In the genomic region with DNA sequence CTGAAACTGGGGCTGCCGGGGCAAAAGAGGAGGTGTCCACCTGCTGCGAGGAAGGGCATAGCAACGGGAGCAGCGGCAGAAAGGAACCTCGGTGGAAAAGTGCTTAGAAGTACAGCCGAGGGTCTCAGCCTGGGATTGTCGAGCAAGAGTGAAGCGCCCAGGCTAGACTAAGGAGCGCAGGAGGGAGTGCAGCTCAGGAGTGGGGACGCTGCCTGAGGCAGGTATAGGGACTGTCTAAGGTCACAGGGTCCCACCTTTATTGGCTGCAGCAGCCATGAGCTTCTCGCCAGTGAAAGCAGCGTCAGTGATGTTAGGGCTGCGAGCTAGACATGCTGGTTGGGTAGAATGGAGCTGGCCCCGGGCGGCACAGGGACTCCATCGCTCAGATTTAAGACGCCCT, we compare ENCODE assay signal across 9 mouse cellular contexts. TPM values are rescaled to one million over a fixed set of nuclear protein-coding genes. Genes with fewer than 3 reads are reported as not detected.
DNase-seq lines count a peak whose midpoint lies in the region; ATAC-seq and TF ChIP-seq lines count a peak whose summit lies in the region.
"Had no signal": no experiment of that assay in that cellular context is flagged by ENCODE, and none has a peak within 500 bp of the region (broad histone marks: within the 10 kb centered on the region; RNA-seq: fewer than 3 reads in every experiment).

No protein-coding gene starts in this region.

- H3K36me3 ChIP-seq in limb, embryonic 11.5 days (ENCODE audit: control insufficient read depth, insufficient read depth, low read length) = no peaks in the 10 kb centered on the region
- H3K36me3 ChIP-seq in neural tube, embryonic 15.5 days = no peaks in the 10 kb centered on the region

- no peak for TF ChIP-seq CTCF in left cerebral cortex, adult 2 months (IDR thresholded peaks at IDR 0.05)
- no peak for TF ChIP-seq CTCF in embryonic fibroblast, embryonic 13.5 days (IDR thresholded peaks at IDR 0.05; ENCODE audit: borderline replicate concordance, insufficient read depth, low read length)

- no peak overlapping the region for H3K27ac ChIP-seq in left cerebral cortex, adult 2 months
- H3K27ac ChIP-seq in embryonic fibroblast, embryonic 13.5 days (ENCODE audit: insufficient read depth, low read length) = no peak overlapping the region
- no peak overlapping the region for H3K27ac ChIP-seq in limb, embryonic 11.5 days (replicated peaks; ENCODE audit: low read depth, low read length)
- no peak overlapping the region for H3K27ac ChIP-seq in neural tube, embryonic 15.5 days (replicated peaks)

- H3K4me2 ChIP-seq in limb, embryonic 11.5 days (ENCODE audit: low read depth, severe bottlenecking) = peak overlapping the region; percentile 83
- H3K4me2 ChIP-seq in neural tube, embryonic 15.5 days = peak overlapping the region; percentile 89

- no peak for TF ChIP-seq POLR2A in embryonic fibroblast, embryonic 13.5 days (IDR thresholded peaks at IDR 0.05; ENCODE audit: low read depth, low read length)

- 4% methylated on average over 17 of the region's 17 CpGs for WGBS in limb, embryonic 11.5 days
- WGBS in neural tube, embryonic 15.5 days = 2% methylated on average over 17 of the region's 17 CpGs

- H3K4me1 ChIP-seq in embryonic fibroblast, embryonic 13.5 days (ENCODE audit: control insufficient read depth, insufficient read depth, low read length) = peaks cover 4% of the 10 kb centered on the region; the same call in 1 of the 2 replicates
- peaks cover 12% of the 10 kb centered on the region for H3K4me1 ChIP-seq in limb, embryonic 11.5 days (ENCODE audit: control insufficient read depth, insufficient read depth, low read length)
- H3K4me1 ChIP-seq in neural tube, embryonic 15.5 days = peaks cover 18% of the 10 kb centered on the region

- peaks cover 40% of the 10 kb centered on the region for H3K27me3 ChIP-seq in limb, embryonic 11.5 days (ENCODE audit: control insufficient read depth, insufficient read depth, low read length)
- peaks cover 57% of the 10 kb centered on the region for H3K27me3 ChIP-seq in neural tube, embryonic 15.5 days (replicated peaks)

- no peak overlapping the region for H3K9ac ChIP-seq in limb, embryonic 11.5 days (ENCODE audit: low read length)
- peak overlapping the region; percentile 51 for H3K9ac ChIP-seq in neural tube, embryonic 15.5 days (replicated peaks)

- no peak for ATAC-seq in limb, embryonic 11.5 days (ENCODE audit: insufficient number of reproducible peaks, low FRiP score, low TSS enrichment, low read depth)
- no peak for ATAC-seq in neural tube, embryonic 15.5 days (ENCODE audit: low FRiP score)
- no peak for ATAC-seq in monocyte, adult 5-6 weeks (replicated peaks; ENCODE audit: insufficient number of reproducible peaks, low FRiP score, low TSS enrichment, poor library complexity, severe bottlenecking)

- intact Hi-C loops in left cerebral cortex, adult 2 months (cut with DNase I) = no loop called here
- intact Hi-C loops in left cerebral cortex, postnatal 4 days (cut with DNase I) = no loop called here

- H3K9me3 ChIP-seq in limb, embryonic 11.5 days (ENCODE audit: control insufficient read depth, low read length) = no peaks in the 10 kb centered on the region
- no peaks in the 10 kb centered on the region for H3K9me3 ChIP-seq in neural tube, embryonic 15.5 days (replicated peaks)

- H3K4me3 ChIP-seq in left cerebral cortex, adult 2 months = peak overlapping the region; percentile 61
- peak overlapping the region; percentile 5; the same call in 1 of the 2 replicates for H3K4me3 ChIP-seq in embryonic fibroblast, embryonic 13.5 days (ENCODE audit: insufficient read depth, low read length)
- peak overlapping the region; percentile 43 for H3K4me3 ChIP-seq in limb, embryonic 11.5 days (ENCODE audit: low read depth, low read length)
- peak overlapping the region; percentile 47 for H3K4me3 ChIP-seq in neural tube, embryonic 15.5 days (replicated peaks)

- DNase-seq in left cerebral cortex, adult 2 months (ENCODE audit: extremely low spot score in 1 of 2, low spot score in 2 of 2) = no peak
- no peak for DNase-seq in left cerebral cortex, postnatal 4 days
- DNase-seq in limb, embryonic 11.5 days (ENCODE audit: low spot score) = no peak
- no peak for DNase-seq in adrenal gland, adult 18-20 months (ENCODE audit: low spot score in 2 of 2)
- no peak for DNase-seq in spleen, postnatal 4 days (ENCODE audit: low spot score in 2 of 2)
- DNase-seq: adrenal gland, adult 8-10 months had no signal

RNA-seq across cellular contexts. Expression of gene Cpne7, which starts 0.6 kb away (rescaled TPM):
- total RNA-seq in left cerebral cortex, adult 2 months (2021) = 10 to 100 TPM; 68.5 to 89.8 TPM
- total RNA-seq in left cerebral cortex, postnatal 4 days (2021) = 10 to 100 TPM; 39.2 to 59.4 TPM
- 0.80 and 0.90 TPM in 2 replicates for polyA plus RNA-seq in embryonic fibroblast, embryonic 13.5 days (2011; ENCODE audit: insufficient read length, low read depth, missing spikeins)
- 0.57 and 0.82 TPM in 2 replicates for polyA plus RNA-seq in limb, embryonic 11.5 days (2014; fragmentation: Nextera tagmentation; extraction: Ambion mirVana)
- polyA plus RNA-seq in neural tube, embryonic 15.5 days (2015; fragmentation: Nextera tagmentation; extraction: Ambion mirVana) = 3.7 and 4.7 TPM in 2 replicates
- 3.8 to 29.8 TPM (median 13.9 TPM) in 3 replicates for total RNA-seq in monocyte, adult 5-6 weeks (2017)
- total RNA-seq in adrenal gland, adult 18-20 months (2021) = 1 to 10 TPM; 4.7 to 6.6 TPM

RNA-seq across cellular contexts. Expression of gene Rpl13, which starts 15.6 kb away (rescaled TPM):
- 100 to 1,000 TPM; 369 to 415 TPM for total RNA-seq in left cerebral cortex, adult 2 months (2021)
- 100 to 1,000 TPM; 539 to 588 TPM for total RNA-seq in left cerebral cortex, postnatal 4 days (2021)
- polyA plus RNA-seq in embryonic fibroblast, embryonic 13.5 days (2011; ENCODE audit: insufficient read length, low read depth, missing spikeins) = 1,585 and 1,789 TPM in 2 replicates
- 1,566 and 1,655 TPM in 2 replicates for polyA plus RNA-seq in limb, embryonic 11.5 days (2014; fragmentation: Nextera tagmentation; extraction: Ambion mirVana)
- 659 and 826 TPM in 2 replicates for polyA plus RNA-seq in neural tube, embryonic 15.5 days (2015; fragmentation: Nextera tagmentation; extraction: Ambion mirVana)
- 1,374 to 1,974 TPM (median 1,861 TPM) in 3 replicates for total RNA-seq in monocyte, adult 5-6 weeks (2017)
- total RNA-seq in adrenal gland, adult 18-20 months (2021) = 100 to 1,000 TPM; 629 to 647 TPM

RNA-seq across cellular contexts. Expression of gene Sult5a1, which starts 40.4 kb away (rescaled TPM):
- total RNA-seq in left cerebral cortex, adult 2 months (2021) = under 1 TPM in 1 of 2 experiments, not detected in 1; 0.84 TPM
- total RNA-seq in left cerebral cortex, postnatal 4 days (2021) = not detected
- polyA plus RNA-seq in embryonic fibroblast, embryonic 13.5 days (2011; ENCODE audit: insufficient read length, low read depth, missing spikeins) = 1.1 TPM in 1 of 2 replicates, not detected in the other
- polyA plus RNA-seq in limb, embryonic 11.5 days (2014; fragmentation: Nextera tagmentation; extraction: Ambion mirVana) = 6.8 and 8.5 TPM in 2 replicates
- 2.2 and 3.4 TPM in 2 replicates for polyA plus RNA-seq in neural tube, embryonic 15.5 days (2015; fragmentation: Nextera tagmentation; extraction: Ambion mirVana)
- not detected in 3 replicates for total RNA-seq in monocyte, adult 5-6 weeks (2017)
- total RNA-seq in adrenal gland, adult 18-20 months (2021) = 10 to 100 TPM in 1 of 2 experiments, 1 to 10 TPM in 1; 9.2 to 12.2 TPM

RNA-seq across cellular contexts. Expression of gene Spg7, which starts 55.0 kb away (rescaled TPM):
- total RNA-seq in left cerebral cortex, adult 2 months (2021) = 10 to 100 TPM; 66.2 to 68.8 TPM
- total RNA-seq in left cerebral cortex, postnatal 4 days (2021) = 10 to 100 TPM; 73.8 to 79.7 TPM
- 52.4 and 80.7 TPM in 2 replicates for polyA plus RNA-seq in embryonic fibroblast, embryonic 13.5 days (2011; ENCODE audit: insufficient read length, low read depth, missing spikeins)
- 45.0 and 45.4 TPM in 2 replicates for polyA plus RNA-seq in limb, embryonic 11.5 days (2014; fragmentation: Nextera tagmentation; extraction: Ambion mirVana)
- polyA plus RNA-seq in neural tube, embryonic 15.5 days (2015; fragmentation: Nextera tagmentation; extraction: Ambion mirVana) = 45.8 and 47.6 TPM in 2 replicates
- total RNA-seq in monocyte, adult 5-6 weeks (2017) = 42.5 to 63.1 TPM (median 50.2 TPM) in 3 replicates
- total RNA-seq in adrenal gland, adult 18-20 months (2021) = 10 to 100 TPM; 86.9 to 88.3 TPM

Comparison
In these comparisons a context has a peak if more than half of its experiments do, and no peak if none do; other contexts are left out.
1. H3K4me3 ChIP-seq: peak in every context shown above with its lines; median percentile 61 in left cerebral cortex, adult 2 months; 47 in neural tube, embryonic 15.5 days; 43 in limb, embryonic 11.5 days; 5 in embryonic fibroblast, embryonic 13.5 days.
2. RNA of gene Sult5a1, which starts 40.4 kb away (total RNA-seq): 9.2 to 12.2 TPM in adrenal gland, adult 18-20 months; 0.84 TPM in left cerebral cortex, adult 2 months, not detected in left cerebral cortex, postnatal 4 days and not detected in monocyte, adult 5-6 weeks; every median in the first group is over 4 times any median in the second.